Mouse (Mus musculus) gastrocnemius, adult 8-10 months (tissue): ENCODE results near the gene Krt16. TPM values are rescaled to one million over a fixed set of nuclear protein-coding genes. Genes with fewer than 3 reads are reported as not detected.

Source experiments
- DNase-seq, 2 experiments: peaks; one replicate each; pipeline ENCODE4 v3.0.0; 2022; ENCODE audit warnings: low spot score in 2 of 2
- total RNA-seq, 4 experiments: library from RNA; stranded (reverse); gene quantifications; 2 replicates each; pipeline ENCODE4 v1.2.4; 2022

The Krt16 gene
- not detected for total RNA-seq

- DNase-seq: no peak
Measured at GRCm38 (mm10) chr11:100248852-100249465, at the start of gene Krt16. Gene Krt16, minus strand, starts transcription at chr11:100248902.

GRCm38 (mm10) chr11:100297801-100298200 lies 49.1 kb upstream of the Krt16 start:
- no peak for DNase-seq

DNA sequence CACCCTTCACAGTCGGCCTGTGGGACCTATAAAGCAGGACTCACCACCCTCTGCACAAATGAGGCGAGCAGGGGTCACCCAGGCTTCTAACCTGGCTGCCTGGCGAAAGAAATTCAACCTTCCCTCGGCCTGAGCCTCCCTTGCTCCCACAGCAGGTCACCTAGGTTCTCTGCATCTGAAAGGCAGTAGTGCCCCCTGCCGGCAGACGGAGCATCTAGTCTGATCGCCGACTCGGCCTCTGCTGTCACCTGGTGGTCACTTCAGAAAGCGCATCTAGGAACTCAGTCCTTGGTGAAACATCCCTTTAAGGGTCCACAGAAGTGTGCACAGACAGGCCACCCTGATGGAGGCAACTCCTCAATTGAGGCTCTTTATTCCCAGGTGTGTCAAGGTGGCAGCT lies 46.6 kb upstream of the Krt16 start:
- peak; percentile 51 to 52 for DNase-seq

DNA sequence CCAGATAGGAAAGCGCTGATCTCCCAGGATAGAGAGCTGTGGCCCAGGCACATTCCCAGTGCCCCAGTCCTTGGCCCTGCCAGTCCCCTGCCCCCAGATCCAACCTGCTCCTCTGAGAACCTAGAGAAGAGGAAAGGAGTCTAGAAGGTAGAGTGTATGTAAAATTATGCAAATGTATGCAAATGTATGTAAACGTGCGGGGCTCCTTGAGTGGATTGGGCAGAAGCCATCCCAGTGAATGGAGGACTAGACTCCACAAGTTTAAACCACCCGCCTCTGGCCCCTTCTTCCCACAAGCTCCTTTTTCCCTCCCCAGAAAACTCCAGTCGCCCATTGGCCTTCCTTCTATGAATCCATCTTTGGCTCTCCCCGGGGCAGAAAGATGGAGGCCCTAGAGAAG lies 44.2 kb upstream of the Krt16 start:
- no peak for DNase-seq

DNA sequence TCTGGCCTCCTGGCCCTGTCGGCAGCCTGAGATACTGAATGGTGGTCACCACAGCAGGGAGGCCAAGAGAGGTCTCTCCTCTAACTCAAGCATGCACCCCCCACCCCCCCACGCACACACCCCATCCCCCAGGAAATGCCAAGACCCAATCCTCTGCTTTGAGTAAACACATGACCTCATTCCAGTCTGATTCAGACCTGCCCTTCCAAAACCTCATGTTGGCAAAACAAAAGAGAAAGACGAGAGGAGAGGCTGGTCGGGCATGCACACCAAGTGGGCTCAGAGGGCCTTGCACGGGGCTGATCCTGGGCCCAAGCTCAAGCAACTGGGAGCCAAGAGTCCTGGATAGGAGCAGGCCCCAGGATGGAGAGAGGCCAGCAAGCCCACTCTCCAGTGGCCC lies 41.5 kb upstream of the Krt16 start:
- DNase-seq: no peak

DNA sequence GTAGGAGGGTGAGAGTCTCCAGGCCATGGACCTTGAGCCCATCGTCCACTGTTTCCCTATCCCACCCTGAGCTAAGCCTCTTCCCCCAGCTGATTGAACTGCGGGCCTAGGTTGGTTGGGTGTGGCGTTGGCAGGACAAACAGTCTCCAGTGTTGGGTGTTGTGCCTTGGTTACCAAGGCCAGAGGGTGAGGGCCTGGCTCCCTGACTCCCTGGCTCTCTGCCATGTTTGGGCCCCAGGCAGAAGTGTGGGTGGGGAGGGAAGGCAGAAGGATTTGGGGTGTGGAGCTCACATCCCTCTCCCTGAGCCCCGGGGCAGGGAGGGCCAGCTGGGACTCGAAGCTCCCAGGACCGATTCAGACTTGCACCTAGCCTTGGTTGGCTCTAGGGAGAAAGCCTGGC lies 40.2 kb upstream of the Krt16 start:
- no peak for DNase-seq

GRCm38 (mm10) chr11:100287024-100287423 lies 38.3 kb upstream of the Krt16 start:
- peak; percentile 34 to 57 for DNase-seq

GRCm38 (mm10) chr11:100284988-100285387 lies 36.3 kb upstream of the Krt16 start:
- DNase-seq: no peak

DNA sequence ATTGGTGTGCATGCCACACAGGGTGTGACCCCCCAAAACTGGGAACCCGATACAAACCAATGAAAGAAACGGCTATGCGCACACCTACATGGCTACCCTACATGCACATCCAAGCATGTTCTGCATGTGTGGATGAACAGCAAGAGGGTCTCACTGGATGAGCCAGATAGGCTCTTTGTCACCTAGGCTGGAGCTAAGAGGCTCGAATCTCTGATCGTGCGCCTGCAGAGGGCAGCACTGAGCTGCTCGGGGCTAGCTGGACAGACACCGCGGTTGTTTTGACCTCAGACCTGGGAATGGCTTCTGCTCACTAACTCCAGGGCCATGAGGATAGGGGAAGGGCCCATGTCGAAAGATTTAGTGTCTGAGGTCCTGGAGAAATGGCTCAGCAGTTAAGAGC lies 33.8 kb upstream of the Krt16 start:
- DNase-seq: peak; percentile 49 to 69

DNA sequence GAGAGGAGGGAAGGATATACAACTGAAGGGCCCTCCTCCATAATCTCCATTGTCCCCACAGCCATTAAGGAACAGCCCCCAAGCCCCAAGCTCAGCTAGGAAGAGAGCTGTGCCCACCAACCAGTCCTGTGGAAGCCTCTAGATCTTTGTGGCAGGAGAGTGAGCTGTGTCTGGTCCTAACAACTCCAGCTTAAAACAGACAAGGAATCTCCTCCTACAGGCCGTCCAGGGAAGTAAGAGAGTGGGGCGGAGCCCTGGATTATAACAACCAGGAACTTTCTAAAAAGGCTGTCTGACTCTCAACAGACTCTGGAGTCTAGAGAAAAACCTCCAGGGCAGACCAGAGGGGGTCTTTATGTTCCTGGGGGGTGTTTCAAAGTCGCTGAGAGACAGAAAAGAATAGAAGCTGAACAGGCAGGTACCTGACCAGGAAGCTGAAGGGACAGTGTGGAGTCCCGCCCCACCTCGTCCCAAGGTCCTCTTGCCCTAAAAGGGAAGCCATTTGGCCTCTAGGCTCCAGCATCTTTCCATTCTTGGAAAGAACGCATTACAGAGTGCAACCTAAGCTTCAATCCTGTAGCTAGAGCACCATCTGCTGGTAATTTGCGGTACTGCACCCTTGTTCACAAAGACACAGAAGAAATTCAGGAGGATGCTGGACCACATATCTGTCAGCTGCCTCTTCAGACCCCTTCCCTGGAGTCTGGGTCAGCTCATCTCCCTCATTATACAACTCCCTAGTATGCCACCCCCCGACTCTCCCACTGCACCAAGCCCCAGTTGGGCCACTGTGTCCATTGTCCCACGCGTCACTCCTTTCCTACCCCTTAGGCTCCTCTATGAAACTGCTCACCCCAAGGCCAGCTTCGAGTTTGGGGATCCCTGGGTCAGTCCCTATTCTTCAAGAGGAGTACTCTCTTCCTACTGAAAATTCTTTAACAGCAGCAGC lies 33.2 kb upstream of the Krt16 start:
- DNase-seq: peak; percentile 61 to 65

GRCm38 (mm10) chr11:100278759-100279158 lies 30.1 kb upstream of the Krt16 start:
- no peak for DNase-seq

GRCm38 (mm10) chr11:100277726-100278480 lies 29.2 kb upstream of the Krt16 start:
- DNase-seq: no peak

GRCm38 (mm10) chr11:100275466-100275865 lies 26.8 kb upstream of the Krt16 start:
- no peak for DNase-seq

DNA sequence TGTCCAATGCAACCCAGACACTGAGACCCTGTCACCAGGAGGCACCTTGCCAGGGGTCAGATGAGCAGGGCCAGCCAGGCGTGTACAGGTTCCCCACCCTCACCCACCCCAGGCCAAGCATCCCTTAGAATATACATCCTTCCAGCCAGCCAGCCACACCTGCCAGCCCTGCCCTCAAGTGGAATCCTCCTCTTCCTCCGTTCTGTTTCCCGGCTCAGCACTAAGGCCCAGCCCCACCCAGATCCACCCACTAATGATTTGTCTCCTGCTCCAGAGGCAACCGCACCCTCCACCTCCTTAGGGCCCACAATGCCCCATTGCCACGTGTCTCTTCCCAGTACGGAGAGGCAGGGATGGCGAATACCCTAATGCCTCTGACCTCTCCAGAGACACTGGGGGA lies 26.0 kb upstream of the Krt16 start:
- no peak for DNase-seq

- no peak for DNase-seq
Measured at GRCm38 (mm10) chr11:100271878-100272277, 23.2 kb upstream of the Krt16 start.

DNA sequence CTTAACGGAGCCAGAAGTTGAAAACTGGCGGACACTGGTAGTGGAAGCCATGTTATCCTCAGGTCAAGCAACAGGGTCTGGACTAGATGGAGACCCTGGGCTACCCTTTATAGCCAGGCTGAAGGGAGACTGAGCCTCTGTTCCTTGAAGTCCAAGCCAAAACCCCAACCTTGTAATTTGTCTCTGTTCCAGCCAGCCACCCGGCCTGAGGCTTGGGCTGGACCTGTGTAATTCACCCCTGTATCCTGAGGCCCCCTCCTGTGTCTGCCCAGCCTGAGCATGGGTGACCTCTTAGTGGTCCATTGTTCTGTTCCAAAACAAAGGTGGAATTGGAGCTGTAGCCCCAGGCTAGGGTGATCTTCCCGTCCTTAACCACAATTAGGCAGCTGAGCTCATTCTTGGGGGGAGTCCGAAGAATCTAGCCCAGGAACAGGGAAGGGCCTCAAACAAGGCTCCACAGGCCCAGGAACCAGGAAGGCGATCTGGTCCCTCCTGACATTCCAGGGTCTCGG lies 21.2 kb upstream of the Krt16 start, which contains the start of gene Krt42:
Gene Krt42, minus strand, starts transcription at position 51 of the 512 bp plus-strand sequence.
- no peak for DNase-seq

DNA sequence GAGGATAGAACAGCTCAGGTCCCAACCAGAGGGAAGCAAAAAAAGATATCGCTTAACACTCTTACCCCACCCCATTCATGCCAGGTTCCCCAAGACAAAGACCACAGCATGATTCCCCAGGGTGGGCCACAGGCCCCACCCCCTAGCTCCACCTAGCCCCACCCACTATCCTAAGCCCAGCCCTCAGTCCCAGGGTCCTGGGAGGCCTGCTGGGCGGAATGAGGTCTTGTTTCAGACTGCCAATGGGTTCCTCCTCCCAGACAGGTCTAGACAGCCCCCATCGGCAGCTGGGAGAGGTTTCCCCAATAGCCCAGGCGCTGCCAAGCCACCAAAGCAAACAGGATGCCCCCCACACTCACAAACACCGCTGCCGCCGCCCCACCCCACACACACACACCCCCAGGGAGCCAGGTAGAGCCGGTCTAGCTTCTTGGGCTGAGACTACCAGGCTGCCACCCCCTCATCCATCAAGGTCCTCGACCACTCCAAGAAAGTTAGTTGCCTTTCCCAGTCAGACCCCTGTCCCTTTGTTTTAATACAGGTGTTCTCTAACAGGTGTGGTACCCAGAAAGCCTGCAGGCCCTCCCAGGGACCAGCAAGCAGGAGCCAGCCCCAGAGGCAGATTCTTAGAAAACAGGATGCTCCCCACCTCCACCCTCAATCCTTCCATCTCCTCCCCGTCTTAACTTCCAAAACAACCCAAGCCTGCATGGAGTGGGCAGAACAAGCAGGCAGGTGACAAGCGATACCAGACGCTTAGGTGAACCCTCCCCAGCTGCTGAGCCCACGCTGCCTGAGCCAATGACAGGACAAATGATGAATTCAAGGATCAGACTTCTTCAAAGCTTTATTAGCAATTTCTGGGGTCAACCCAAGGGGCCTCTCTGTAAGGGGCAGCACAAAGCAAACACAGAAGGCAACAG lies 13.6 kb upstream of the Krt16 start:
- DNase-seq: no peak

DNA sequence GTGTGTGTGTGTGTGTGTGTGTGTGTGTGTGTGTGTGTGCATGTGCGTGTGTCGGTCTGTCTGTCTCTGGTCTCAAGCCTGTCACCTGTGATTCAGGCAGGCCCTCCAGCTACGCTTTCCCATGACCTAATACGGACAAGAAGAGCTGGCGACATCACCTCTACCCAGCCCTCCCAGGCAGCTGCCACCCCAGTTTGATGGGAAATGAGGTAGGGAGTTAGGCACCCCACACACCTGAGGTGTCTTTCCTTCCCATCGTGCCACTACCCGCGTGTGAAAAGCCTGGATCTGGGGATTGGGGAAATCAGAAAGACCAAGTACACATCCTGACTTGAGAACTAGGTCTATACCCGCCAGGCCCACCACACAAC lies 12.5 kb upstream of the Krt16 start:
- no peak for DNase-seq

DNA sequence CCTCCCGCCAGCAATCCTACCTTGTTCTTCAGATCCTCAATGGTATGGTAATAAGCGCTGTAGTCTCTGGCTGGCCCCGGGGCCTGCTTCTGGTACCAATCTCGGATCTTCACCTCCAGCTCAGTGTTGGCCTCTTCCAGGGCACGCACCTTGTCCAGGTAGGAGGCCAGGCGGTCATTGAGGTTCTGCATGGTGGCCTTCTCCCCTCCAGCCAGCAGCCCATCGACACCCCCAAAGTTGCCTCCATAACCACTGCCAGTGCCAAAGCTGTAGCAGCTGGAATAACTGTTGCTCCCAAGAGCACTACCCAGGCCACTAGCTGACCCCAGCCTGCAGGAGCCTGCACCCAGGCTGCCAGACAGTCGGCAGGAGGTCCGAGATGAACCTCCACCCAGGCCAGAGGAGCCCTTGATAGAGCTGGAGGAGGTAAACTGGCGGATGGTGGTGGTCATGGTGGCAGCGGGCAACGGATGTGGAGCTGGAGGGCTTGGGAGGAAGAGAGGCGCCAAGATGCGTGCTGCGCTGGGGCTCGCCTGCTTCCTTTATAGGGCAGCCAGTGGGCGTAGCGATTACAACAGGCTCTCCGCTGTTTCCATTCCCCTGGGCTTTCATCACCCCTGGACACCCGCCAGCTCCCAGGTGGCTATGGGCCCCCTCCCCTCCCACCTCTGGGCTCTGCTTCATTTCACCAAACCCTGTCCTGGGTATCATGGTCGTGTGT lies 12.0 kb upstream of the Krt16 start, which contains the start of gene Krt17:
Gene Krt17, minus strand, starts transcription at position 516 of the 721 bp plus-strand sequence.
- DNase-seq: no peak

DNA sequence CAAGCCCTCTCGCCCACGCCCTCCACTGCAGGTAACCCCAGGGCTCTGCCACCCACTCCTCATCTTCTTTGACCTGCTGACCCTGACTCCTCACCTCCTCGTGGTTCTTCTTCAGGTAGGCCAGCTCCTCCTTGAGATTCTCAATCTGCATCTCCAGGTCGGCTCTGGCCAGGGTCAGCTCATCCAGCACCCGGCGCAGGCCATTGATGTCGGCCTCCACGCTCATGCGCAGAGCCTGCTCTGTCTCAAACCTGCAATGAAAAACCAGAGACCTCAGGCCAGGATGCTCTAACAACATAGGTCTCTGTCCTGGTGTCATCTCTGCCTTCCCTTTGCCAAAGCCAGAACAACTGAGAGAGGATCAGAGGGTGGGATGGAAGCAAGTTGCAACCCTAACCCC lies 10.4 kb upstream of the Krt16 start:
- DNase-seq: no peak
